Mouse (Mus musculus) thymus, adult 2 months (tissue): ENCODE results near the gene Erlin1.

Experiments used
- CTCF ChIP-seq: fragments of 200-500 bp; IDR thresholded peaks from 2 replicates; pipeline ENCODE4 v1.5.1; 2012; ENCODE audit warnings: mild to moderate bottlenecking, control low read depth, low read length, moderate library complexity, borderline replicate concordance; ENCODE audit not compliant: control insufficient read depth, poor library complexity, insufficient read depth; ENCODE audit errors: extremely low read depth
- POLR2A ChIP-seq: fragments of 200-500 bp; IDR thresholded peaks from 2 replicates; pipeline ENCODE4 v1.6.1; 2012; ENCODE audit warnings: mild to moderate bottlenecking, low read length, control low read depth, moderate library complexity; ENCODE audit not compliant: control insufficient read depth, poor library complexity, insufficient read depth; ENCODE audit errors: extremely low read depth

- TF ChIP-seq CTCF, result no peak
- TF ChIP-seq POLR2A, result no peak
Measured at GRCm38 (mm10) chr19:44064734-44065133, 4.9 kb downstream of the Erlin1 start.
